Mouse (Mus musculus) kidney, embryonic 14.5 days (tissue): ENCODE measurements around the gene Hoxa11. TPM values are rescaled to one million over a fixed set of nuclear protein-coding genes. Genes with fewer than 3 reads are reported as not detected.

Experiments
- ATAC-seq: fragments of 200-750 bp; cut with Nextera tagmentation; 2 replicates; pipeline ENCODE4 v1.8.0; 2017; ENCODE audit warnings: moderate number of reproducible peaks, mild to moderate bottlenecking, moderate TSS enrichment, moderate library complexity; ENCODE audit not compliant: low FRiP score, low TSS enrichment
- H3K27ac ChIP-seq: fragments of 300-500 bp; sonication (generic); 2 replicates; pipeline ENCODE4 v1.5.1; 2014; ENCODE audit warnings: low read depth, mild to moderate bottlenecking, low read length, moderate library complexity, mixed read lengths
- H3K27me3 ChIP-seq: fragments of 300-500 bp; sonication (generic); 2 replicates; pipeline ENCODE4 v1.6.1; 2014; ENCODE audit warnings: mild to moderate bottlenecking, low read length; ENCODE audit not compliant: control insufficient read depth, insufficient read depth
- H3K36me3 ChIP-seq: fragments of 300-500 bp; sonication (generic); 2 replicates; pipeline ENCODE4 v1.6.1; 2014; ENCODE audit warnings: low read length, mixed read lengths; ENCODE audit not compliant: control insufficient read depth, insufficient read depth
- H3K4me1 ChIP-seq: fragments of 300-500 bp; sonication (generic); 2 replicates; pipeline ENCODE4 v1.6.1; 2014; ENCODE audit warnings: low read length, mixed read lengths; ENCODE audit not compliant: control insufficient read depth, insufficient read depth
- H3K4me2 ChIP-seq: fragments of 300-500 bp; sonication (generic); replicated peaks from 2 replicates; pipeline ENCODE4 v1.6.1; 2014; ENCODE audit warnings: low read depth, mild to moderate bottlenecking, low read length
- H3K4me3 ChIP-seq: fragments of 300-500 bp; sonication (generic); 2 replicates; pipeline ENCODE4 v1.5.1; 2014; ENCODE audit warnings: mild to moderate bottlenecking, low read length
- H3K9ac ChIP-seq: fragments of 300-500 bp; sonication (generic); 2 replicates; pipeline ENCODE4 v1.6.1; 2014; ENCODE audit warnings: low read depth, mild to moderate bottlenecking, low read length, moderate library complexity
- H3K9me3 ChIP-seq: fragments of 300-500 bp; sonication (generic); 2 replicates; pipeline ENCODE4 v1.6.1; 2016; ENCODE audit warnings: low read length; ENCODE audit not compliant: control insufficient read depth
- WGBS: fragments of 180-500 bp; shearing (Covaris S2); extraction: QIAGEN DNeasy Blood & Tissue Kit; methylation state at CpG from one replicate; pipeline ENCODE4 v1.1.7; 2014; 5-methylcytosine and 5-hydroxymethylcytosine counted together
- polyA plus RNA-seq: library from polyadenylated mRNA; unstranded; fragments of >200 nt; fragmentation: Nextera tagmentation; extraction: Ambion mirVana; gene quantifications from 2 replicates; pipeline ENCODE4 v1.2.1, GENCODE M21; 2014

The Hoxa11 gene
- polyA plus RNA-seq = 27.6 and 35.6 TPM in 2 replicates

GRCm38 (mm10) chr6:52245757-52246142, at the start of gene Hoxa11:
Gene Hoxa11, minus strand, starts transcription at chr6:52245810.
- ATAC-seq = peak; percentile 66
- H3K27me3 ChIP-seq = peaks cover 8% of the 10 kb centered on the region

GRCm38 (mm10) chr6:52294616-52295015, 49.0 kb upstream of the Hoxa11 start:
- WGBS = 83% methylated on average over 6 of the region's 6 CpGs
- Histone ChIP-seq H3K9me3 (no peaks in the 10 kb centered on the region), H3K36me3 (no peaks in the 10 kb centered on the region), H3K27ac (no peak overlapping the region), H3K4me1 (0 out of 2 replicates have a peak, but pooled peaks cover 4% of the 10 kb centered on the region), H3K27me3 (peaks cover 30% of the 10 kb centered on the region), H3K4me3 (no peak overlapping the region), H3K4me2 (no peak overlapping the region), H3K9ac (no peak overlapping the region)
- no peak for ATAC-seq

More at GRCm38 (mm10) chr6:52245757-52246142, at the start of gene Hoxa11:
- no peaks in the 10 kb centered on the region for H3K36me3 ChIP-seq
- H3K27ac ChIP-seq = peak within 1 kb of the TSS; percentile 96
- 2% methylated on average over 20 of the region's 20 CpGs for WGBS
- H3K9me3 ChIP-seq = no peaks in the 10 kb centered on the region
- peaks cover 26% of the 10 kb centered on the region for H3K4me1 ChIP-seq
- H3K4me2 ChIP-seq = peak within 1 kb of the TSS; percentile 83
- H3K4me3 ChIP-seq = peak within 1 kb of the TSS; percentile 75
- peak within 1 kb of the TSS; percentile 89 for H3K9ac ChIP-seq

GRCm38 (mm10) chr6:52292328-52292727, 46.7 kb upstream of the Hoxa11 start:
- peaks cover 38% of the 10 kb centered on the region for H3K27me3 ChIP-seq

GRCm38 (mm10) chr6:52291021-52291860, 45.6 kb upstream of the Hoxa11 start:
- 0 out of 2 replicates have a peak, but pooled peaks cover 4% of the 10 kb centered on the region for H3K4me1 ChIP-seq
- no peak overlapping the region for H3K9ac ChIP-seq
- H3K27me3 ChIP-seq = peaks cover 38% of the 10 kb centered on the region
- peak; percentile 55; the same call in 1 of the 2 replicates for ATAC-seq
- H3K36me3 ChIP-seq = no peaks in the 10 kb centered on the region
- no peak overlapping the region for H3K27ac ChIP-seq
- H3K4me3 ChIP-seq = peak overlapping the region; percentile 29
- no peaks in the 10 kb centered on the region for H3K9me3 ChIP-seq
- H3K4me2 ChIP-seq = peak overlapping the region; percentile 55
- WGBS = 2% methylated on average over 45 of the region's 45 CpGs

More at GRCm38 (mm10) chr6:52292328-52292727, 46.7 kb upstream of the Hoxa11 start:
- no peak overlapping the region for H3K4me2 ChIP-seq
- no peaks in the 10 kb centered on the region for H3K9me3 ChIP-seq
- H3K4me1 ChIP-seq = 0 out of 2 replicates have a peak, but pooled peaks cover 4% of the 10 kb centered on the region
- WGBS = 70% methylated on average over 7 of the region's 7 CpGs
- no peak for ATAC-seq
- H3K4me3 ChIP-seq = no peak overlapping the region
- no peaks in the 10 kb centered on the region for H3K36me3 ChIP-seq
- no peak overlapping the region for H3K9ac ChIP-seq
- no peak overlapping the region for H3K27ac ChIP-seq

GRCm38 (mm10) chr6:52290186-52290585, 44.6 kb upstream of the Hoxa11 start:
- Histone ChIP-seq H3K4me3 (no peak overlapping the region), H3K27me3 (peaks cover 38% of the 10 kb centered on the region), H3K4me2 (no peak overlapping the region), H3K4me1 (0 out of 2 replicates have a peak, but pooled peaks cover 4% of the 10 kb centered on the region), H3K9ac (no peak overlapping the region), H3K9me3 (no peaks in the 10 kb centered on the region), H3K27ac (no peak overlapping the region), H3K36me3 (no peaks in the 10 kb centered on the region)
- 8% methylated on average over 12 of the region's 12 CpGs for WGBS
- ATAC-seq = no peak

- H3K9me3 ChIP-seq = no peaks in the 10 kb centered on the region
- H3K9ac ChIP-seq = no peak overlapping the region
- H3K4me3 ChIP-seq = no peak overlapping the region
- H3K36me3 ChIP-seq = no peaks in the 10 kb centered on the region
- no peak for ATAC-seq
- H3K4me2 ChIP-seq = no peak overlapping the region
- WGBS = 69% methylated on average over 5 of the region's 5 CpGs
- 0 out of 2 replicates have a peak, but pooled peaks cover 5% of the 10 kb centered on the region for H3K27me3 ChIP-seq
- no peak overlapping the region for H3K27ac ChIP-seq
- H3K4me1 ChIP-seq = no peaks in the 10 kb centered on the region
These were observed 38.3 kb upstream of the Hoxa11 start for GRCm38 (mm10) chr6:52283896-52284295.

- H3K4me1 ChIP-seq = no peaks in the 10 kb centered on the region
- peaks cover 19% of the 10 kb centered on the region for H3K27me3 ChIP-seq
- H3K9me3 ChIP-seq = no peaks in the 10 kb centered on the region
- no peak overlapping the region for H3K27ac ChIP-seq
- WGBS = 19% methylated on average over 12 of the region's 12 CpGs
- no peak for ATAC-seq
- H3K4me3 ChIP-seq = no peak overlapping the region
- no peak overlapping the region for H3K4me2 ChIP-seq
- H3K9ac ChIP-seq = no peak overlapping the region
- no peaks in the 10 kb centered on the region for H3K36me3 ChIP-seq
These were observed 35.5 kb upstream of the Hoxa11 start for GRCm38 (mm10) chr6:52281084-52281483.

- Histone ChIP-seq H3K27me3 (peaks cover 50% of the 10 kb centered on the region), H3K27ac (no peak overlapping the region), H3K36me3 (no peaks in the 10 kb centered on the region), H3K9me3 (no peaks in the 10 kb centered on the region), H3K4me1 (no peaks in the 10 kb centered on the region), H3K4me2 (no peak overlapping the region), H3K9ac (no peak overlapping the region), H3K4me3 (no peak overlapping the region)
- no peak for ATAC-seq
- 6% methylated on average over 5 of the region's 5 CpGs for WGBS
These were observed 31.3 kb upstream of the Hoxa11 start for GRCm38 (mm10) chr6:52276920-52277319.

GRCm38 (mm10) chr6:52276382-52276781, 30.8 kb upstream of the Hoxa11 start:
- WGBS = 2% methylated on average over 6 of the region's 6 CpGs
- Histone ChIP-seq H3K4me1 (no peaks in the 10 kb centered on the region), H3K9me3 (no peaks in the 10 kb centered on the region), H3K27ac (no peak overlapping the region), H3K36me3 (no peaks in the 10 kb centered on the region), H3K4me2 (no peak overlapping the region), H3K9ac (no peak overlapping the region), H3K4me3 (no peak overlapping the region), H3K27me3 (peaks cover 55% of the 10 kb centered on the region)
- no peak for ATAC-seq
